Mouse (Mus musculus): ENCODE measurements around the gene Lifr.

DNA sequence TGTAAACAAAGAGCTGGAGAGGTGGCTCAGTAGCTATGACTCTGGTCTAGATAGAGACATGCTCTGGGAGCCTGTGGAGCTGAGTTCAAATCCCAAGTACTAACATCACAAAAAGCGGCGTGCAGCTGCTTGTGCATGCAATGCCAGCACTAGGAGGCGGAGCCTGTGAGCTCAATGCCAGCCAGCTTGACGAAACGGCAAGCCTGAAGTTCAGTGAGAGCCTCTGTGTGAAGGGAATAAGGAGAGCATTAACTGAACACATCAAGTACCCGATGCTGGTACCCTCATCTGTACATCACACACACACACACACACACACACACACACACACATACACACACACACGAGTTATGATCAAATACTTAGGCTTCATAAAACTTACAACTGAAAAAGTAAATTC is 21.0 kb upstream of the Lifr start:
- no peak for TF ChIP-seq CTCF (IDR thresholded peaks at IDR 0.05; ENCODE audit: low read depth)
- no peak for TF ChIP-seq EP300 (IDR thresholded peaks at IDR 0.05; ENCODE audit: low read depth)
